Mouse (Mus musculus): ENCODE measurements around the gene Add3.

Gene Add3

GRCm38 (mm10) chr19:53130399-53131175 is 9.7 kb upstream of the Add3 start:
- no peak for DNase-seq (ENCODE audit: low read depth, low spot score)

- DNase-seq (ENCODE audit: low read depth, low spot score): no peak
Observed at GRCm38 (mm10) chr19:53132471-53132870, 7.8 kb upstream of the Add3 start.

- DNase-seq (ENCODE audit: low read depth, low spot score): peak; percentile 60
Observed at GRCm38 (mm10) chr19:53136336-53137090, 3.7 kb upstream of the Add3 start.

- DNase-seq (ENCODE audit: low read depth, low spot score): peak; percentile 76
Observed at GRCm38 (mm10) chr19:53137116-53137670, 3.0 kb upstream of the Add3 start.

GRCm38 (mm10) chr19:53140804-53141250 is 584 bp downstream of the Add3 start:
- peak; percentile 58 for DNase-seq (ENCODE audit: low read depth, low spot score)

- DNase-seq (ENCODE audit: low read depth, low spot score): peak; percentile 76
Observed at GRCm38 (mm10) chr19:53141251-53142072, 1.2 kb downstream of the Add3 start.

GRCm38 (mm10) chr19:53142190-53143107 is 2.2 kb downstream of the Add3 start:
- peak; percentile 100 for DNase-seq (ENCODE audit: low read depth, low spot score)

GRCm38 (mm10) chr19:53143108-53143971 is 3.1 kb downstream of the Add3 start:
- DNase-seq (ENCODE audit: low read depth, low spot score): no peak

- no peak for DNase-seq (ENCODE audit: low read depth, low spot score)
Observed at GRCm38 (mm10) chr19:53145075-53145474, 4.8 kb downstream of the Add3 start.

- no peak for DNase-seq (ENCODE audit: low read depth, low spot score)
Observed at GRCm38 (mm10) chr19:53149381-53149780, 9.1 kb downstream of the Add3 start.

- DNase-seq (ENCODE audit: low read depth, low spot score): no peak
Observed at GRCm38 (mm10) chr19:53152451-53152850, 12.2 kb downstream of the Add3 start.

GRCm38 (mm10) chr19:53153096-53153495 is 12.9 kb downstream of the Add3 start:
- DNase-seq (ENCODE audit: low read depth, low spot score): no peak

GRCm38 (mm10) chr19:53154156-53154555 is 13.9 kb downstream of the Add3 start:
- peak; percentile 64 for DNase-seq (ENCODE audit: low read depth, low spot score)

GRCm38 (mm10) chr19:53156361-53156760 is 16.1 kb downstream of the Add3 start:
- no peak for DNase-seq (ENCODE audit: low read depth, low spot score)

- no peak for DNase-seq (ENCODE audit: low read depth, low spot score)
Observed at GRCm38 (mm10) chr19:53157176-53157575, 16.9 kb downstream of the Add3 start.

- no peak for DNase-seq (ENCODE audit: low read depth, low spot score)
Observed at GRCm38 (mm10) chr19:53159351-53159750, 19.1 kb downstream of the Add3 start.

GRCm38 (mm10) chr19:53162927-53163326 is 22.7 kb downstream of the Add3 start:
- peak; percentile 78 for DNase-seq (ENCODE audit: low read depth, low spot score)

- DNase-seq (ENCODE audit: low read depth, low spot score): no peak
Observed at GRCm38 (mm10) chr19:53164645-53165044, 24.4 kb downstream of the Add3 start.
